8 mouse cellular contexts compared by ENCODE assay signal in the genomic region with DNA sequence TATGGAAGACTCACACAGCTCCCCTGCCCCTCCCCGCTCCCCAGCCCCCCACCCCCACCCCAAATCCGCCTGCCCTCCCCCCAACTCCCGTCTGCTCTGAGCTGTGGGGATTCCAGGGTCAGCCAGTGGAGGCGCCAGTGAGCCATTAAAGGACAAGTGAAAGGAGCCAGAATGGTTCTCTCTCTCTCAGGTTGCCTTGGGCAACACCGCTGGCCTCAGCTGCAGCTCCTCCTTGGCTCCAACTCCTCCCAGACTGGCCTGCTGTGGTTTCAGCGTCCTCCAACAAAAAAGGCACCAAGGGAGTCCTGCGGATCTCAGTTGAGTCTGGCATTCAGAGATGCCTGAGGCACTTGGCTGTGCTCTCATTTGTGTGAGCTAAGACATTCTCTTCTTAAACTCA. TPM values are rescaled to one million over a fixed set of nuclear protein-coding genes. Genes with fewer than 3 reads are reported as not detected.
DNase-seq lines count a peak whose midpoint lies in the region; ATAC-seq lines count a peak whose summit lies in the region.

No protein-coding gene starts in this region.

- no peak overlapping the region for H3K27ac ChIP-seq in liver, embryonic 12.5 days

- 6% methylated on average over 7 of the region's 7 CpGs for WGBS in liver, embryonic 12.5 days (ENCODE audit: insufficient replicate concordance)

- H3K4me2 ChIP-seq in liver, embryonic 12.5 days, result peak overlapping the region; percentile 51

- H3K9ac ChIP-seq in liver, embryonic 12.5 days, result no peak overlapping the region

- no peak overlapping the region for H3K4me3 ChIP-seq in liver, embryonic 12.5 days

- ATAC-seq in liver, embryonic 12.5 days, result peak; percentile 65; the same call in 1 of the 2 replicates
- ATAC-seq in monocyte, adult 5-6 weeks (replicated peaks; ENCODE audit: insufficient number of reproducible peaks, low FRiP score, low TSS enrichment, poor library complexity, severe bottlenecking), result 0 out of 2 replicates have a peak, but pooled peaks have one; percentile 3

- DNase-seq in urinary bladder, postnatal 25 days (ENCODE audit: low spot score), result peak; percentile 26
- no peak for DNase-seq in urinary bladder, postnatal 10 days (ENCODE audit: low spot score)
- peak; percentile 60 to 84 for DNase-seq in cerebellum, postnatal 14 days
- peak; percentile 33 for DNase-seq in gastrocnemius, adult 18-20 months (ENCODE audit: low spot score)
- peak; percentile 21 for DNase-seq in induced T-regulatory cell, adult 2 months (ENCODE audit: low read depth)
- peak; percentile 77 for DNase-seq in thymus, postnatal 4 days

- peaks cover 9% of the 10 kb centered on the region; the same call in 1 of the 2 replicates for H3K4me1 ChIP-seq in liver, embryonic 12.5 days

- H3K27me3 ChIP-seq in liver, embryonic 12.5 days (replicated peaks), result no peaks in the 10 kb centered on the region

- H3K9me3 ChIP-seq in liver, embryonic 12.5 days (replicated peaks), result peaks cover 8% of the 10 kb centered on the region; the same call in 1 of the 2 replicates

- H3K36me3 ChIP-seq in liver, embryonic 12.5 days, result no peaks in the 10 kb centered on the region

RNA-seq across cellular contexts. Expression of gene Gas2l3, which starts 47.9 kb away (rescaled TPM):
- 1 to 10 TPM in 1 of 2 experiments, under 1 TPM in 1; 0.88 to 2.0 TPM for total RNA-seq in gastrocnemius, adult 18-20 months (2021)
- 6.7 and 8.0 TPM in 2 replicates for polyA plus RNA-seq in liver, embryonic 12.5 days (2016; fragmentation: Nextera tagmentation; extraction: Ambion mirVana)
- 1.3 to 6.1 TPM (median 1.7 TPM) in 3 replicates for total RNA-seq in monocyte, adult 5-6 weeks (2017)

RNA-seq across cellular contexts. Expression of gene Ano4, which starts 51.3 kb away (rescaled TPM):
- under 1 TPM; 0.48 to 0.69 TPM for total RNA-seq in gastrocnemius, adult 18-20 months (2021)
- polyA plus RNA-seq in liver, embryonic 12.5 days (2016; fragmentation: Nextera tagmentation; extraction: Ambion mirVana), result 0.24 and 0.42 TPM in 2 replicates
- total RNA-seq in monocyte, adult 5-6 weeks (2017), result not detected in 3 replicates
